Mouse (Mus musculus): Measurements from ENCODE around the gene Aftph. TPM values are rescaled to one million over a fixed set of nuclear protein-coding genes. Genes with fewer than 3 reads are reported as not detected.

Gene Aftph
- polyA plus RNA-seq, 1 experiment from 2014 or later = 32.1 TPM

GRCm38 (mm10) chr11:20637060-20637459 lies 104.3 kb downstream of the Aftph start:
- H3K36me3 ChIP-seq (ENCODE audit: control insufficient read depth, insufficient read depth, low read length) = no peaks in the 10 kb centered on the region
- peaks cover 50% of the 10 kb centered on the region for H3K4me1 ChIP-seq (ENCODE audit: control insufficient read depth, insufficient read depth, low read length)
- H3K4me2 ChIP-seq = no peak overlapping the region
- H3K27ac ChIP-seq (ENCODE audit: low read depth, low read length) = no peak overlapping the region
- no peak for ATAC-seq (ENCODE audit: low FRiP score)
- no peak overlapping the region for H3K4me3 ChIP-seq (ENCODE audit: low read depth, low read length)
- H3K27me3 ChIP-seq (ENCODE audit: control insufficient read depth, insufficient read depth, low read length) = no peaks in the 10 kb centered on the region
- no peaks in the 10 kb centered on the region for H3K9me3 ChIP-seq (ENCODE audit: control insufficient read depth, low read length)
- H3K9ac ChIP-seq (ENCODE audit: low read length) = no peak overlapping the region
- peak; percentile 65 for DNase-seq (ENCODE audit: low spot score, missing footprints)

- 55% methylated on average over 4 of the region's 4 CpGs for WGBS
- Histone ChIP-seq H3K36me3 (ENCODE audit: control insufficient read depth, insufficient read depth, low read length) (no peaks in the 10 kb centered on the region), H3K4me3 (ENCODE audit: low read depth, low read length) (no peak overlapping the region), H3K4me2 (no peak overlapping the region), H3K9ac (ENCODE audit: low read length) (no peak overlapping the region), H3K27ac (ENCODE audit: low read depth, low read length) (no peak overlapping the region), H3K9me3 (ENCODE audit: control insufficient read depth, low read length) (no peaks in the 10 kb centered on the region), H3K4me1 (ENCODE audit: control insufficient read depth, insufficient read depth, low read length) (peaks cover 50% of the 10 kb centered on the region), H3K27me3 (ENCODE audit: control insufficient read depth, insufficient read depth, low read length) (no peaks in the 10 kb centered on the region)
- ATAC-seq (ENCODE audit: low FRiP score) (no peak), DNase-seq (ENCODE audit: low spot score, missing footprints) (peak; percentile 83)
Observed at GRCm38 (mm10) chr11:20636114-20636513, 105.3 kb downstream of the Aftph start.

- H3K27ac ChIP-seq (ENCODE audit: low read depth, low read length) = peak overlapping the region; percentile 58
- H3K9ac ChIP-seq (ENCODE audit: low read length) = peak overlapping the region; percentile 3; the same call in 1 of the 2 replicates
- H3K36me3 ChIP-seq (ENCODE audit: control insufficient read depth, insufficient read depth, low read length) = no peaks in the 10 kb centered on the region
- 32% methylated on average over 6 of the region's 6 CpGs for WGBS
- no peaks in the 10 kb centered on the region for H3K27me3 ChIP-seq (ENCODE audit: control insufficient read depth, insufficient read depth, low read length)
- no peak for ATAC-seq (ENCODE audit: low FRiP score)
- H3K4me1 ChIP-seq (ENCODE audit: control insufficient read depth, insufficient read depth, low read length) = peaks cover 47% of the 10 kb centered on the region
- peak; percentile 81 for DNase-seq (ENCODE audit: low spot score, missing footprints)
- peak overlapping the region; percentile 3; the same call in 1 of the 2 replicates for H3K4me2 ChIP-seq
- no peak overlapping the region for H3K4me3 ChIP-seq (ENCODE audit: low read depth, low read length)
- no peaks in the 10 kb centered on the region for H3K9me3 ChIP-seq (ENCODE audit: control insufficient read depth, low read length)
Observed at GRCm38 (mm10) chr11:20635646-20636045, 105.7 kb downstream of the Aftph start.

Other genes starting within 250 kb of the Aftph start
- 19.3 and 19.4 TPM in 2 replicates for gene Sertad2, start 198.3 kb downstream of the Aftph start, polyA plus RNA-seq (2014; fragmentation: Nextera tagmentation; extraction: Ambion mirVana)
- gene Lgalsl, start 89.5 kb upstream of the Aftph start, polyA plus RNA-seq (2014; fragmentation: Nextera tagmentation; extraction: Ambion mirVana) = 26.6 and 29.4 TPM in 2 replicates

All from midbrain, embryonic 11.5 days (tissue).